Mouse (Mus musculus) heart, postnatal 0 days (tissue): ENCODE results near the gene Ado. TPM values are rescaled to one million over a fixed set of nuclear protein-coding genes. Genes with fewer than 3 reads are reported as not detected.

Experiments
- ATAC-seq: fragments of 200-750 bp; cut with Nextera tagmentation; 2 replicates; pipeline ENCODE4 v1.8.0; 2017; ENCODE audit warnings: low read depth, moderate number of reproducible peaks, moderate library complexity; ENCODE audit not compliant: insufficient read depth
- DNase-seq: peaks from one replicate; pipeline ENCODE4 v3.0.0-alpha.2; 2016; ENCODE audit warnings: low spot score
- H3K27ac ChIP-seq: fragments of 300-500 bp; sonication (generic); 2 replicates; pipeline ENCODE4 v1.5.1; 2014; ENCODE audit warnings: low read depth, mild to moderate bottlenecking
- H3K27me3 ChIP-seq: fragments of 300-500 bp; sonication (generic); 2 replicates; pipeline ENCODE4 v1.6.1; 2014; ENCODE audit warnings: low read length, mixed read lengths; ENCODE audit not compliant: control insufficient read depth, insufficient read depth
- H3K36me3 ChIP-seq: fragments of 300-500 bp; sonication (generic); replicated peaks from 2 replicates; pipeline ENCODE4 v1.6.1; 2014; ENCODE audit warnings: low read length, mixed read lengths; ENCODE audit not compliant: control insufficient read depth, insufficient read depth
- H3K4me1 ChIP-seq: fragments of 300-500 bp; sonication (generic); 2 replicates; pipeline ENCODE4 v1.6.1; 2014; ENCODE audit warnings: antibody characterized with exemption; ENCODE audit not compliant: control insufficient read depth, insufficient read depth
- H3K4me2 ChIP-seq: fragments of 300-500 bp; sonication (generic); 2 replicates; pipeline ENCODE4 v1.6.1; 2014; ENCODE audit warnings: low read depth, mild to moderate bottlenecking, low read length, moderate library complexity
- H3K4me3 ChIP-seq: fragments of 300-500 bp; sonication (generic); 2 replicates; pipeline ENCODE4 v1.5.1; 2014; ENCODE audit warnings: low read depth, low read length
- H3K9ac ChIP-seq: fragments of 300-500 bp; sonication (generic); replicated peaks from 2 replicates; pipeline ENCODE4 v1.6.1; 2014; ENCODE audit warnings: low read depth, low read length, mixed read lengths
- H3K9me3 ChIP-seq: fragments of 300-500 bp; sonication (generic); replicated peaks from 2 replicates; pipeline ENCODE4 v1.6.1; 2016; ENCODE audit warnings: low read length; ENCODE audit not compliant: control insufficient read depth
- CTCF ChIP-seq: IDR thresholded peaks from 2 replicates; pipeline ENCODE4 v1.5.1; 2016; ENCODE audit warnings: antibody characterized with exemption, control low read depth, low read depth
- EP300 ChIP-seq: IDR thresholded peaks from 2 replicates; pipeline ENCODE4 v1.6.1; 2016; ENCODE audit warnings: antibody characterized with exemption, low read depth
- WGBS: fragments of 180-500 bp; shearing (Covaris S2); extraction: QIAGEN DNeasy Blood & Tissue Kit; methylation state at CpG from one replicate; pipeline ENCODE4 v1.1.7; 2014; 5-methylcytosine and 5-hydroxymethylcytosine counted together
- polyA plus RNA-seq: library from polyadenylated mRNA; unstranded; fragments of >200 nt; fragmentation: Nextera tagmentation; extraction: Ambion mirVana; gene quantifications from 2 replicates; pipeline ENCODE4 v1.2.1, GENCODE M21; 2015
- total RNA-seq: library from RNA; depleted of rRNA; stranded (reverse); fragments of >200 nt; gene quantifications from 2 replicates; pipeline ENCODE4 v1.2.3, GENCODE M21; 2014; ENCODE audit warnings: low replicate concordance

The Ado gene
- total and polyA plus RNA-seq, 2 experiments from 2014 or later, result 28.9 to 29.9 TPM

GRCm38 (mm10) chr10:67559765-67560394, 11.1 kb upstream of the Ado start:
- no peaks in the 10 kb centered on the region for H3K4me1 ChIP-seq
- H3K9ac ChIP-seq, result no peak overlapping the region
- no peaks in the 10 kb centered on the region for H3K27me3 ChIP-seq
- H3K4me3 ChIP-seq, result no peak overlapping the region
- ATAC-seq, result no peak
- 69% methylated on average over 13 of the region's 13 CpGs for WGBS
- no peak for DNase-seq
- H3K27ac ChIP-seq, result no peak overlapping the region
- H3K36me3 ChIP-seq, result no peaks in the 10 kb centered on the region
- no peak for TF ChIP-seq CTCF
- TF ChIP-seq EP300, result no peak
- H3K4me2 ChIP-seq, result no peak overlapping the region
- H3K9me3 ChIP-seq, result no peaks in the 10 kb centered on the region

GRCm38 (mm10) chr10:67558053-67558452, 9.3 kb upstream of the Ado start:
- Histone ChIP-seq H3K9ac (no peak overlapping the region), H3K27ac (no peak overlapping the region), H3K4me2 (no peak overlapping the region), H3K4me1 (no peaks in the 10 kb centered on the region), H3K36me3 (no peaks in the 10 kb centered on the region), H3K4me3 (no peak overlapping the region), H3K27me3 (no peaks in the 10 kb centered on the region), H3K9me3 (no peaks in the 10 kb centered on the region)
- WGBS, result 74% methylated on average over 4 of the region's 4 CpGs
- TF ChIP-seq EP300, result no peak
- no peak for ATAC-seq
- no peak for DNase-seq

GRCm38 (mm10) chr10:67548261-67548854, 397 bp downstream of the Ado start:
- H3K4me3 ChIP-seq, result peak overlapping the region; percentile 93
- H3K4me2 ChIP-seq, result peak overlapping the region; percentile 97
- DNase-seq (no peak), ATAC-seq (peak; percentile 64)
- H3K4me1 ChIP-seq, result peaks cover 11% of the 10 kb centered on the region; the same call in 1 of the 2 replicates
- H3K27me3 ChIP-seq, result no peaks in the 10 kb centered on the region
- no peaks in the 10 kb centered on the region for H3K9me3 ChIP-seq
- H3K9ac ChIP-seq, result peak overlapping the region; percentile 93
- peaks cover 16% of the 10 kb centered on the region for H3K36me3 ChIP-seq
- no peak for TF ChIP-seq EP300
- TF ChIP-seq CTCF, result no peak
- peak overlapping the region; percentile 93 for H3K27ac ChIP-seq
- under 1% methylated on average over 70 of the region's 73 CpGs for WGBS

- peaks cover 11% of the 10 kb centered on the region; the same call in 1 of the 2 replicates for H3K4me1 ChIP-seq
- no peak for DNase-seq
Observed at GRCm38 (mm10) chr10:67547850-67548260, 900 bp downstream of the Ado start.

GRCm38 (mm10) chr10:67540591-67540990, 8.2 kb downstream of the Ado start:
- no peak for ATAC-seq
- TF ChIP-seq EP300 (no peak), CTCF (no peak)
- H3K4me3 ChIP-seq, result peak overlapping the region; percentile 7; the same call in 1 of the 2 replicates
- H3K4me2 ChIP-seq, result no peak overlapping the region
- no peak for DNase-seq
- peaks cover 41% of the 10 kb centered on the region for H3K27me3 ChIP-seq
- 31% methylated on average over 19 of the region's 19 CpGs for WGBS
- no peak overlapping the region for H3K27ac ChIP-seq
- no peak overlapping the region for H3K9ac ChIP-seq
- H3K36me3 ChIP-seq, result peaks cover 9% of the 10 kb centered on the region
- H3K4me1 ChIP-seq, result peaks cover 26% of the 10 kb centered on the region
- H3K9me3 ChIP-seq, result no peaks in the 10 kb centered on the region

More at GRCm38 (mm10) chr10:67547850-67548260, 900 bp downstream of the Ado start:
- peak overlapping the region; percentile 93; the same call in 1 of the 2 replicates for H3K27ac ChIP-seq
- no peaks in the 10 kb centered on the region for H3K27me3 ChIP-seq
- peaks cover 16% of the 10 kb centered on the region for H3K36me3 ChIP-seq
- peak overlapping the region; percentile 97 for H3K4me2 ChIP-seq
- WGBS, result 1% methylated on average over 20 of the region's 20 CpGs
- no peak for TF ChIP-seq EP300
- no peak for TF ChIP-seq CTCF
- peak overlapping the region; percentile 93 for H3K4me3 ChIP-seq
- H3K9ac ChIP-seq, result peak overlapping the region; percentile 93
- no peak for ATAC-seq
- H3K9me3 ChIP-seq, result no peaks in the 10 kb centered on the region

GRCm38 (mm10) chr10:67539401-67539730, 9.4 kb downstream of the Ado start:
- no peak overlapping the region for H3K27ac ChIP-seq
- H3K9ac ChIP-seq, result no peak overlapping the region
- H3K27me3 ChIP-seq, result peaks cover 53% of the 10 kb centered on the region
- H3K36me3 ChIP-seq, result peaks cover under 1% of the 10 kb centered on the region; the same call in 1 of the 2 replicates
- H3K9me3 ChIP-seq, result no peaks in the 10 kb centered on the region
- TF ChIP-seq EP300 (no peak), CTCF (no peak)
- no peak for ATAC-seq
- 46% methylated on average over 6 of the region's 6 CpGs for WGBS
- peak overlapping the region; percentile 92 for H3K4me2 ChIP-seq
- peak overlapping the region; percentile 64 for H3K4me3 ChIP-seq
- peaks cover 31% of the 10 kb centered on the region for H3K4me1 ChIP-seq
- no peak for DNase-seq
